Mouse (Mus musculus): ENCODE results near the gene Srd5a1. TPM values are rescaled to one million over a fixed set of nuclear protein-coding genes. Genes with fewer than 3 reads are reported as not detected.

The Srd5a1 gene
- polyA plus RNA-seq, 1 experiment, result 14.9 TPM

DNA sequence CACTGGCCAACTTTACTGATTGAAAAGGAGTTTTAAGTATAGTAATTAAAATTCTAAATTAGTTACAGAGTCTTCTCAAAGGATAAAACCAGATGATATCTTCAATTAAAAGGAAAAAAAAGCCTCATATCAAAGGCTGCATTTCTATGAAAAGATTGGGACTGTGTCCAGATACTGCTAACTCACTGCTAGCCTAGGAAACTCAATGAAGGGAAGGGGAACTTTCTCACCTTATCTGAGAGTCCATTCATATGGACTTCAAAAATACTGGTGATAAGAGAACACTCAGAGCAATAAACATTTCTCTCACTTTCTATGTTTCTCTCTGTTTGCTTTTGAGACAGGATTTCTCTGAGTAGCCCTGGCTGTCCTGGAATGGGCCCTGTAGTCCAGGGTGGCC lies 46.7 kb downstream of the Srd5a1 start:
- no peak for DNase-seq
- Histone ChIP-seq H3K27me3 (ENCODE audit: control insufficient read depth, insufficient read depth, low read length) (no peaks in the 10 kb centered on the region), H3K27ac (ENCODE audit: insufficient read depth, low read length) (no peak overlapping the region), H3K4me1 (ENCODE audit: control insufficient read depth, insufficient read depth, low read length) (no peaks in the 10 kb centered on the region), H3K4me3 (replicated peaks; ENCODE audit: insufficient read depth, low read depth, low read length) (no peak overlapping the region)
- no peak for TF ChIP-seq CTCF (IDR thresholded peaks at IDR 0.05; ENCODE audit: borderline replicate concordance, insufficient read depth, low read depth, low read length)
- no peak for TF ChIP-seq POLR2A (IDR thresholded peaks at IDR 0.05; ENCODE audit: borderline replicate concordance, insufficient read depth, low read length)

DNA sequence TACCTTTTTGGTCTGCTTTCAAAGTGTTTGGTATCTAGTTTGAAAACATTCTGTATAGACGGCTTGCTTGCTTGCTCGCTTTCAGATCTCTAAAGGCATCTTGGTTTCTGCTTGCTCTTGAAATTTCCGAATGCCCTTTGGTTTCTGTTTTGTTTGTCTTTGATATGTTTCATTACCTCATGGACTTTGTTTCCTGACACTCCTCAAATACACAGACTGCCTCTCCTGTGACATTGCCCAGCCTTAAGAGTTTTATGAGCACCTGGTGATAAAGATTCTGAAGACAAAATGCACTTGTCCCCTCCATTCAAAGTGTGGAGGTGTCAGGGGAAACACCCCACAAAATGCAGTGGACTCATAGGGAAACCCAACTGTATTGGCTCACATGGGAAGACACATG lies 47.3 kb downstream of the Srd5a1 start:
- Histone ChIP-seq H3K4me1 (ENCODE audit: control insufficient read depth, insufficient read depth, low read length) (no peaks in the 10 kb centered on the region), H3K27ac (ENCODE audit: insufficient read depth, low read length) (no peak overlapping the region), H3K4me3 (replicated peaks; ENCODE audit: insufficient read depth, low read depth, low read length) (no peak overlapping the region), H3K27me3 (ENCODE audit: control insufficient read depth, insufficient read depth, low read length) (no peaks in the 10 kb centered on the region)
- no peak for DNase-seq
- 92% methylated on average over 3 of the region's 3 CpGs for WGBS
- TF ChIP-seq POLR2A (IDR thresholded peaks at IDR 0.05; ENCODE audit: borderline replicate concordance, insufficient read depth, low read length) (no peak), CTCF (IDR thresholded peaks at IDR 0.05; ENCODE audit: borderline replicate concordance, insufficient read depth, low read depth, low read length) (no peak)

DNA sequence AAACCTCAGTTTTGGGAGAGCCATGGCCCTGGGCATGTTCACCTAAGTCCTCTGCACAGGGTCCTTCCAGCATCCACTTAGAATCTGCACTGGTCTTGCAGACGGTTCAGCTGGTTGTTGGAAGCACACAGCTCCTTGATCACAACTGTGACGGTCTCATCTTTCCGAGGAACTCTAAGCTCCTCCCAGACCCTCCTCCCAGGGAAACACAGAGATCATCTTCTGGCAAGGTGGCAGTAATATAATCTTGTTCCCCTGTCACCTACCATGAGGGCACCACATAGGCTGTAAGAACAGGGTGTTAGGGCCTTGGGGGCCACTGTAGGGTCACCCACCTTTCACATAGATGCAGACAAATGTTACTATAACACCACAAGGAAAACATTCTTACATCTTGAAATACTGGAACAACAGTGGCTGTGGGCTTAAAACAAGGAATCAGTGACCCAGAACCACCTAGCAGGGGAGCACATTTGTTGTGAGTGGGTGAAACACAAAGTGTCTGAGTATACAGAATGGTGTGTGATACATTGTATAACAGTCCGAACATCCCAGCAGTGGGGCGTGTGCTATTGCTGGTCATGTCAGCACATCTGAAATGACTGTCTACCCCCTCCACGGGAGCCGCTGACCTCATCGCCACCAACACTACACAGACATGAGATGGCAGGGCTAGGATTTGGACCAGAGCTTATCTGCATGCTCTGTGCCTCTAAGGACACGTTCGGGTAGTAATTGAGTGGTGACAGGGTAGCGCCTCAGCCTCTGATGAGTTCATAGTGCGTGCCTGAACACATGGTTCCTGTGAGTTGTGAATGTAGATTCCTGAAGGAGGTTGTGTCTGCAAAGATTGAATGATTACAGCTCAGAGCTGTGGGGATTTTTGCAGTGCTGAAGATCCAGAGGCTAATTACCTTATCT lies 48.3 kb downstream of the Srd5a1 start:
- no peak overlapping the region for H3K27ac ChIP-seq (ENCODE audit: insufficient read depth, low read length)
- no peak overlapping the region for H3K4me3 ChIP-seq (replicated peaks; ENCODE audit: insufficient read depth, low read depth, low read length)
- DNase-seq, result no peak
- no peak for TF ChIP-seq CTCF (IDR thresholded peaks at IDR 0.05; ENCODE audit: borderline replicate concordance, insufficient read depth, low read depth, low read length)
- no peak for TF ChIP-seq POLR2A (IDR thresholded peaks at IDR 0.05; ENCODE audit: borderline replicate concordance, insufficient read depth, low read length)
- H3K4me1 ChIP-seq (ENCODE audit: control insufficient read depth, insufficient read depth, low read length), result peaks cover 4% of the 10 kb centered on the region
- 60% methylated on average over 12 of the region's 12 CpGs for WGBS
- no peaks in the 10 kb centered on the region for H3K27me3 ChIP-seq (ENCODE audit: control insufficient read depth, insufficient read depth, low read length)

DNA sequence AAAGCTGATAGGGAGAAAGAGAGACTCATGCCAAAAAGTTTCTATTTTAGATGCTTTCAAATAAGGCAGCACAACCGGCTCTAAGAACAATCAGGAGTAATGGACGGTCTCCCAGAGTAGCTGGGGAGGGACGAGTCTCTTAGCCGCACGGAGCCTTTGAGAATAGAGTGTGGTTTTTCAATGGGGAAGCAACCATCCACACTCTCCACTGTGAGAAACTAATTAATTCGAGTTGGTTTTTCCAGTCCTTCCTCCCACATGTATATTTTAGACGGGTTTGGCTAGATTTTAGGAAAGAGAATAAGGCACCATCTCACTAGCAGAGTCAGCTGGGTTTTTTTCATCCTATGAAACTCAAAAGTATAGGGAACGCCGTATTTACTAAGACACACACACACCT lies 49.2 kb downstream of the Srd5a1 start:
- TF ChIP-seq POLR2A (IDR thresholded peaks at IDR 0.05; ENCODE audit: borderline replicate concordance, insufficient read depth, low read length) (no peak), CTCF (IDR thresholded peaks at IDR 0.05; ENCODE audit: borderline replicate concordance, insufficient read depth, low read depth, low read length) (no peak)
- no peaks in the 10 kb centered on the region for H3K27me3 ChIP-seq (ENCODE audit: control insufficient read depth, insufficient read depth, low read length)
- DNase-seq, result no peak
- no peak overlapping the region for H3K4me3 ChIP-seq (replicated peaks; ENCODE audit: insufficient read depth, low read depth, low read length)
- 87% methylated on average over 9 of the region's 9 CpGs for WGBS
- peaks cover 9% of the 10 kb centered on the region for H3K4me1 ChIP-seq (ENCODE audit: control insufficient read depth, insufficient read depth, low read length)
- no peak overlapping the region for H3K27ac ChIP-seq (ENCODE audit: insufficient read depth, low read length)

DNA sequence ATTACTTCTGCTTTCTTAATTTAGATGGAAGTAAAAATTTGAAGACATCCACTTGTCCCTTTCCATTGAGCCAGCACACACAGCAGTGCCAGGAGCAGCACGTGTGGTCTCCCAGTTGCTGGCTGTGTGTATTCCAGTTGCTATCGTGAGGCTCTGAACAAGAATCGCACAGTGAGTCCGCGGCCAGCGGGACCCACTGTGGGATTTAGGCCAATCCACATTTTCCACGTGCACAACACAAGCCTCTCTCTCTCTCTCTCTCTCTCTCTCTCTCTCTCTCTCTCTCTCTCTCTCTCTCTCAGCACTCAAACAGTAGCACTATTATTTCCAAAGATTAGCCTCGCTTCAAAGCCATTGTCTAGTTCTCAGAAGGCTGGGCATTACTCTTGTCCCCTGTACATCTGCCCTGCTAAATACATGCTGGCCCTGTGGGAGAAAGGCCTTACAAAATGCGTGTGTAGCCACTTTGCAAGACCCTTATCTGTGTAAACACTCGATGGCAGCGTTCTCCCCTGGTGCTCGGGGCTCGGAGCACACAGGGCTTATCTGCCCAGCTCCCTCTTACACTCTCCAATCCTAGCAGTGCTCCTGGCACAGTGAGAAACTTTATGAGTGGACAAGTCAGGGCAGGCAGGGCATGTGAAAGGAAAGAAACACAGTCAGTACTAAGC lies 51.8 kb downstream of the Srd5a1 start:
- H3K4me1 ChIP-seq (ENCODE audit: control insufficient read depth, insufficient read depth, low read length), result peaks cover 9% of the 10 kb centered on the region
- H3K27ac ChIP-seq (ENCODE audit: insufficient read depth, low read length), result no peak overlapping the region
- no peak for DNase-seq
- no peak for TF ChIP-seq CTCF (IDR thresholded peaks at IDR 0.05; ENCODE audit: borderline replicate concordance, insufficient read depth, low read depth, low read length)
- no peak for TF ChIP-seq POLR2A (IDR thresholded peaks at IDR 0.05; ENCODE audit: borderline replicate concordance, insufficient read depth, low read length)
- WGBS, result 47% methylated on average over 13 of the region's 13 CpGs
- no peak overlapping the region for H3K4me3 ChIP-seq (replicated peaks; ENCODE audit: insufficient read depth, low read depth, low read length)
- no peaks in the 10 kb centered on the region for H3K27me3 ChIP-seq (ENCODE audit: control insufficient read depth, insufficient read depth, low read length)

DNA sequence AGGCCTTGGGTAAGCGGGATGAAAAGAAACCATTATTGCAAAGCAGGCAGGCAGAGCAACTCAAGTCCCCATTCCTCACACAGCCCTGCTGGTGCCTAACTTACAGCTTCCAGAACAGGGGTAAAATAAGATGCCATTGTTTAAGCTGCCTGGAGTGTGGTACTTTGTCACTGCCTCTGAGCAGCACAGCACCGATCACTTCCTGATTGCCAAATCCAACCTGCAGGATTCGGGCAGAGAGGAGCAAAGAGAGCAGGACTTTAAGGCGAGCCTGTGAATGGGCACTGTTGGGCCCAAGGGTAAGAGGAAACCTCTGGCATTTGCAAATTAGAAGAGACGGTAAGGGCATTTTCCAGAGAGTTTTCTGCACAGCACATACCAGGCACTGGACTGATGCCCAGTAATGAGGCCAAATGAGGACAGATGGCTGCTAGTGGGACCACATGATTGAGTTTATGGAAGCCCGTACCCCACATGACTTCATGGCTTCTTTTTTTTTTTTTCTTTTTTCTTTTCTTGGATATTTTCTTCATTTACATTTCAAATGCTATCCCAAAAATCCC lies 53.1 kb downstream of the Srd5a1 start:
- TF ChIP-seq POLR2A (IDR thresholded peaks at IDR 0.05; ENCODE audit: borderline replicate concordance, insufficient read depth, low read length) (no peak), CTCF (IDR thresholded peaks at IDR 0.05; ENCODE audit: borderline replicate concordance, insufficient read depth, low read depth, low read length) (no peak)

DNA sequence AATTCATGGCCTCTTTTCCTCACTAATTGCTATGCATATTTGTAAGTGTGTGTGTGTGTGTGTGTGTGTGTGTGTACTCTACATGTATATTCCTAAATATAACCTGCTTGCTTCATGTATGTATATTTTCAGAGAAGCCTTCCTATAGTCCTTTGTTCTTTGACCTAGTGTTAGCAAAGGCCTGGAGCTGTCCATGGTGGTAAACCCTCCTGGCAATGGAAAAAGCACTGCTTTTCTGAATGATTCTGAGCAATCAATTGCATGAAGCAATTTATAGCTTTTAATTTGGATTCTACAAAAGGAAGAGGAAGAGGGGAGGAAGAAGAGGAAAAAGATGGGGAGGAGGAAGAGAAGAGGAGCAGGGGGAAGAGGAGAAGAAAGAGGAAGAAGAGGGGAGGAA lies 54.5 kb downstream of the Srd5a1 start:
- Histone ChIP-seq H3K27me3 (ENCODE audit: control insufficient read depth, insufficient read depth, low read length) (no peaks in the 10 kb centered on the region), H3K27ac (ENCODE audit: insufficient read depth, low read length) (no peak overlapping the region), H3K4me3 (replicated peaks; ENCODE audit: insufficient read depth, low read depth, low read length) (no peak overlapping the region), H3K4me1 (ENCODE audit: control insufficient read depth, insufficient read depth, low read length) (peaks cover 9% of the 10 kb centered on the region)
- TF ChIP-seq CTCF (IDR thresholded peaks at IDR 0.05; ENCODE audit: borderline replicate concordance, insufficient read depth, low read depth, low read length), result no peak
- TF ChIP-seq POLR2A (IDR thresholded peaks at IDR 0.05; ENCODE audit: borderline replicate concordance, insufficient read depth, low read length), result no peak
- no peak for DNase-seq

More for the DNA sequence above, 53.1 kb downstream of the Srd5a1 start:
- H3K4me3 ChIP-seq (replicated peaks; ENCODE audit: insufficient read depth, low read depth, low read length), result no peak overlapping the region
- H3K27me3 ChIP-seq (ENCODE audit: control insufficient read depth, insufficient read depth, low read length), result no peaks in the 10 kb centered on the region
- peak; percentile 70 to 78 for DNase-seq
- 21% methylated on average over 6 of the region's 6 CpGs for WGBS
- peaks cover 9% of the 10 kb centered on the region for H3K4me1 ChIP-seq (ENCODE audit: control insufficient read depth, insufficient read depth, low read length)
- no peak overlapping the region for H3K27ac ChIP-seq (ENCODE audit: insufficient read depth, low read length)
